Mouse (Mus musculus): Measurements from ENCODE around the gene Map4k4. TPM values are rescaled to one million over a fixed set of nuclear protein-coding genes. Genes with fewer than 3 reads are reported as not detected.

Gene Map4k4
- total and polyA plus RNA-seq, 2 experiments from 2014 or later, result 34.1 to 189 TPM

DNA sequence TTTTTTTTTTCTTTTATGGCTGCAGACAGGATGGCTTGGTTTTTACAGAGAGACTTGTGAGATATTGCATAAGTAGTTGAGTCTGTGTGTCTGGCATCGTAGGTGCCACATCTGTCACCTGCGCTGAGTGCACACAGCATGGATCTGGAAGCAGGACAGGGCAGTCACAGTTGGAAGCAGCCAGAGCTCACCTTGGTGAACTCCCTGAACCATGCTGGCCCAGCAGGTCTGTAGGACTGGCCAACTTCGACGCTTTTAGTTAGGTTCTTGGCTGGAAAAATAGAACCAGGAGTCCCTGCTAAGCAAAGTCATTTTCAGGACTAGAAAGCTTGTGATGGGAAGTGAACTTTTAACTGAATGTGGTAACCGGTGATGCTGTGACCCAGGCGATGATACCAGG is 46.5 kb downstream of the Map4k4 start:
- no peak for TF ChIP-seq CTCF (IDR thresholded peaks at IDR 0.05; ENCODE audit: low read depth)
- ATAC-seq (no peak), DNase-seq (ENCODE audit: low spot score) (no peak)
- 23% methylated on average over 6 of the region's 6 CpGs for WGBS
- no peaks in the 10 kb centered on the region for H3K27me3 ChIP-seq (ENCODE audit: insufficient read depth, low read length)
- H3K9me3 ChIP-seq (ENCODE audit: low read length), result no peaks in the 10 kb centered on the region
- no peak overlapping the region; the same call in 1 of the 2 replicates for H3K9ac ChIP-seq (replicated peaks; ENCODE audit: low read length)
- no peak overlapping the region for H3K4me3 ChIP-seq (ENCODE audit: low read length)
- H3K27ac ChIP-seq, result peak overlapping the region; percentile 86
- peaks cover 78% of the 10 kb centered on the region for H3K4me1 ChIP-seq (ENCODE audit: insufficient read depth, low read length)
- H3K36me3 ChIP-seq (ENCODE audit: insufficient read depth, low read length), result no peaks in the 10 kb centered on the region
- H3K4me2 ChIP-seq (ENCODE audit: low read depth, low read length), result peak overlapping the region; percentile 13; the same call in 1 of the 2 replicates

DNA sequence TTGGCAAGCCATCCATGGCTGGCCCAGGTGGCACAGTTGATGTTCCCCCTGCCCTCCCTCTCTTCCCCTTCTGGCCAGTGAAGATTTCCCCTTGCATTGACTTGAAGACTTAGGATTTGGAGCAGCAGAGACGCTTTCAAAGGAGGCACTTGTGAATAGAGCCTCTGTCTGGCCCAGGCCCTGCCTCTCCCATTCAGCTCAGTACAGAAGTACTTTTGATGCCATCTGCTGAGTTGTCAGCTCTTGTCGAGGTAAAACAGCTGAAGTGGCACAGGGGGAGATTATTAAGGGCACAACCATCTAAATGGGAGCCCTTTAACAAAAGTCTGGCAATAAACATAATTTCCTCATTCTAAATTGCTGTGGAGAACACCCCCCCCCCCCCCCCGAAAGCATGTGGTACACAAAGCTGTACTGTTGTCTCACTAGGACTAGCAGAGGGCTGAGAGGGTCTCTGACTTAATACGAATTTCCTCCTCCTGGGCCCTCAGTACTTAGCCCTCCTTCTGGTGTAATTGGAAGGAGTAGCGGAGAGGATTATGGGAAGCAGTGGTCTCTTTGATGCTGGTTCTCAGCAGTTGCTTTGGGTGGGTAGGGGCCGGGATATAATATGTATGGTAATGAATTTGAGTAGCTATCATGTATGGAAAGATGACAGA is 47.1 kb downstream of the Map4k4 start:
- Histone ChIP-seq H3K9me3 (ENCODE audit: low read length) (no peaks in the 10 kb centered on the region), H3K4me2 (ENCODE audit: low read depth, low read length) (peak overlapping the region; percentile 13), H3K27me3 (ENCODE audit: insufficient read depth, low read length) (no peaks in the 10 kb centered on the region), H3K9ac (replicated peaks; ENCODE audit: low read length) (no peak overlapping the region; the same call in 1 of the 2 replicates), H3K36me3 (ENCODE audit: insufficient read depth, low read length) (no peaks in the 10 kb centered on the region), H3K4me1 (ENCODE audit: insufficient read depth, low read length) (peaks cover 74% of the 10 kb centered on the region), H3K27ac (peak overlapping the region; percentile 86), H3K4me3 (ENCODE audit: low read length) (no peak overlapping the region)
- TF ChIP-seq CTCF (IDR thresholded peaks at IDR 0.05; ENCODE audit: low read depth), result no peak
- ATAC-seq (peak; percentile 94), DNase-seq (ENCODE audit: low spot score) (peak; percentile 80)
- WGBS, result 21% methylated on average over 6 of the region's 6 CpGs

DNA sequence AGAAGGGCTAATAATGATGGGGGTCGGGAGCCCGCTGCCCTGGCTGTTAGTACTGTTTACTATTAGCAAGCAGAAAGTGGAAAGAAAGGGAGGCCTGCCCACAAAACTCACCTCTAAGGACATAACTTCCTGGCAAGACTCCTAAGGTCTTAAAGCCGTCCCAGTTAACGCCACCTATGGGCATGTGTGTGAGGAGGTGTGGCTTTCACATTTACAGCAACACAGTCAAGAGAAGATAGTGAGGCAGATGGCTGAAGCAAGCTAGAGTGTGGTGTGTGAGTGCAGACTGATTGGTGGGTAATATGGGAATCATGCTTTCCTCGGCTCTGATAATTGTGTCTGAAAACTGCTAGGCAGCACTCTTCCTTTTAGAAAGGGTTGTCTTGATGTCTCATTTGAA is 48.5 kb downstream of the Map4k4 start:
- ATAC-seq, result no peak
- peak overlapping the region; percentile 86 for H3K27ac ChIP-seq
- no peak for DNase-seq (ENCODE audit: low spot score)

DNA sequence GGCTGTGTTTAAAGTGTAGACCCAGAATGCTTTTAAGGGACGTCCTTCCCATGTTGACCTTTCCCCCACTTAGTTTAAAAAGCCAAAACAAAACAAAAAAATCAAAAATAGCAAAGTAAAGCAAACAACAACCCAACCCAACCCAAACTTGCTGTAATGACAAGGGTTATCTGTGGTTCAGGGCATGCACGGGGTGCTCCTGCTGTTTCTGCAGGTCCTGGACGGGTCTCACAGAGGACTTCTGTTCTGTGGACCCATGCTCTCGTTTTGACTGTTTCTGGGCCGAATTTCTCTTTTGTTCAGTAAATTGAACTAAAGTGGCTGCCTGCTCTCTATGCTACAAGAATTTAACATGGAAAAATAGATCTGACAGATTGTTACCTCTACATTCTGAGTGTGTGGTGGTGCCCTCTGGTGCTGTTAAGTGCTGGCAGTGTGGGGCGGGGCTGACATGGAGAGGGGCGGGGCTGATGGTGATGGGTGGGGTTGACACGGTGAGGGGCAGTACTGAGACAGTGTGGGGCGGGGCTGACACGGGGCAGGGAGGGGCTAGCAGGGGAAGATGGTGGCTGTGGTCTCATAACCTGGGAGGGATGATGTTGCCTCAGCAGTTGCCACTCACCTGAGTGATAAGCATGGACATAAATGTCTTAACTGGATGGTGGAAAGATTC is 49.2 kb downstream of the Map4k4 start:
- no peak overlapping the region for H3K9ac ChIP-seq (replicated peaks; ENCODE audit: low read length)
- H3K4me1 ChIP-seq (ENCODE audit: insufficient read depth, low read length), result peaks cover 61% of the 10 kb centered on the region
- H3K27ac ChIP-seq, result peak overlapping the region; percentile 86; the same call in 1 of the 2 replicates
- no peaks in the 10 kb centered on the region for H3K36me3 ChIP-seq (ENCODE audit: insufficient read depth, low read length)
- WGBS, result 41% methylated on average over 10 of the region's 10 CpGs
- no peak overlapping the region for H3K4me3 ChIP-seq (ENCODE audit: low read length)
- H3K9me3 ChIP-seq (ENCODE audit: low read length), result no peaks in the 10 kb centered on the region
- ATAC-seq (no peak), DNase-seq (ENCODE audit: low spot score) (no peak)
- no peaks in the 10 kb centered on the region for H3K27me3 ChIP-seq (ENCODE audit: insufficient read depth, low read length)
- TF ChIP-seq CTCF (IDR thresholded peaks at IDR 0.05; ENCODE audit: low read depth), result no peak; the same call in 1 of the 2 replicates
- H3K4me2 ChIP-seq (ENCODE audit: low read depth, low read length), result no peak overlapping the region

More for the DNA sequence above, 48.5 kb downstream of the Map4k4 start:
- Histone ChIP-seq H3K27me3 (ENCODE audit: insufficient read depth, low read length) (no peaks in the 10 kb centered on the region), H3K9ac (replicated peaks; ENCODE audit: low read length) (no peak overlapping the region), H3K4me1 (ENCODE audit: insufficient read depth, low read length) (peaks cover 68% of the 10 kb centered on the region), H3K4me3 (ENCODE audit: low read length) (no peak overlapping the region), H3K9me3 (ENCODE audit: low read length) (no peaks in the 10 kb centered on the region), H3K4me2 (ENCODE audit: low read depth, low read length) (no peak overlapping the region), H3K36me3 (ENCODE audit: insufficient read depth, low read length) (no peaks in the 10 kb centered on the region)
- peak; percentile 18 for TF ChIP-seq CTCF (IDR thresholded peaks at IDR 0.05; ENCODE audit: low read depth)
- WGBS, result 46% methylated on average over 5 of the region's 5 CpGs

DNA sequence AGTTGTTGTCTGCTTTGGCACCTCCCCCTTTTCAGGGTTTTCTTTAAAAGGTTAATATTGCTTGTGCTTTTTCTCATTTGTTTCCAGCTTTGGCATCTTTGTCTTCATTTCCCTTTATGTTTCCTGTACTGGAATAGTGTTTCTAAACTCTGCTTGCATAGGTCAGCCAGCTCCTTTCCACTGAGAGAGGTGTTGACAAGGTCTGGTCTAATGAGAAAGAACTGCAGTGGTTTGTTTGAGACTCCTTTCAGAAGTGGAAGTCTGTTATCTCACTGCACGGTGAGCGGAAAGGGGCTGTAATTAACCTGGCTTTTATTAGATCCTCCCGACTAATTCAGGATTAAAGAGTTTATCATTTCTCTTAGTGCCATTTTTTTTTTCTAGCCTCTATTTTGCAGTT is 49.9 kb downstream of the Map4k4 start:
- H3K4me1 ChIP-seq (ENCODE audit: insufficient read depth, low read length), result peaks cover 57% of the 10 kb centered on the region
- no peak for ATAC-seq

DNA sequence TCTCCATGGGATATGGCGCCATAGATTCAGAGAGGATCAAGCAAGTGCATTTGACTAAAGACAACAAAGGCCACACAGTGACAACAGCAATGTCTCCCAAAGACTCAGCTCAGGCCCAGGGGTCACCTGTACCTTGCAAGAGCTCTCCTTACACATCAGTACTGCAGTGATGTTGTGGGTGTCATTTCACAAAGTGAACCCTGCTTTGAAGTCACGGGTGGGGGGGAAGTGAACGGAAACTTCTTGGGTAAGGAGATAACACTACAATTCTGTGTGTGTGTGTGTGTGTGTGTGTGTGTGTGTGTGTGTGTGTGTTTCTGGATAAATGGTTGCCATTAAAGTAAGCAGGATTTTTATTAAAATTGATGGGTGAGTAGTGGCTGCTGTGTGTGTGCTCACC is 53.9 kb downstream of the Map4k4 start:
- Histone ChIP-seq H3K27me3 (ENCODE audit: insufficient read depth, low read length) (no peaks in the 10 kb centered on the region), H3K27ac (no peak overlapping the region), H3K4me3 (ENCODE audit: low read length) (no peak overlapping the region), H3K9ac (replicated peaks; ENCODE audit: low read length) (no peak overlapping the region), H3K9me3 (ENCODE audit: low read length) (no peaks in the 10 kb centered on the region), H3K4me2 (ENCODE audit: low read depth, low read length) (no peak overlapping the region), H3K36me3 (ENCODE audit: insufficient read depth, low read length) (no peaks in the 10 kb centered on the region), H3K4me1 (ENCODE audit: insufficient read depth, low read length) (peaks cover 37% of the 10 kb centered on the region)
- WGBS, result 90% methylated on average over 3 of the region's 3 CpGs
- ATAC-seq (no peak), DNase-seq (ENCODE audit: low spot score) (no peak)
- no peak for TF ChIP-seq CTCF (IDR thresholded peaks at IDR 0.05; ENCODE audit: low read depth)

More for the DNA sequence above, 49.9 kb downstream of the Map4k4 start:
- WGBS, result 68% methylated on average over 3 of the region's 3 CpGs
- 0 out of 2 replicates have a peak overlapping the region, but pooled peaks have one; percentile 1 for H3K27ac ChIP-seq
- no peaks in the 10 kb centered on the region for H3K27me3 ChIP-seq (ENCODE audit: insufficient read depth, low read length)
- no peak overlapping the region for H3K4me2 ChIP-seq (ENCODE audit: low read depth, low read length)
- DNase-seq (ENCODE audit: low spot score), result no peak
- H3K36me3 ChIP-seq (ENCODE audit: insufficient read depth, low read length), result no peaks in the 10 kb centered on the region
- no peak overlapping the region for H3K4me3 ChIP-seq (ENCODE audit: low read length)
- no peak for TF ChIP-seq CTCF (IDR thresholded peaks at IDR 0.05; ENCODE audit: low read depth)
- H3K9me3 ChIP-seq (ENCODE audit: low read length), result no peaks in the 10 kb centered on the region
- no peak overlapping the region for H3K9ac ChIP-seq (replicated peaks; ENCODE audit: low read length)

DNA sequence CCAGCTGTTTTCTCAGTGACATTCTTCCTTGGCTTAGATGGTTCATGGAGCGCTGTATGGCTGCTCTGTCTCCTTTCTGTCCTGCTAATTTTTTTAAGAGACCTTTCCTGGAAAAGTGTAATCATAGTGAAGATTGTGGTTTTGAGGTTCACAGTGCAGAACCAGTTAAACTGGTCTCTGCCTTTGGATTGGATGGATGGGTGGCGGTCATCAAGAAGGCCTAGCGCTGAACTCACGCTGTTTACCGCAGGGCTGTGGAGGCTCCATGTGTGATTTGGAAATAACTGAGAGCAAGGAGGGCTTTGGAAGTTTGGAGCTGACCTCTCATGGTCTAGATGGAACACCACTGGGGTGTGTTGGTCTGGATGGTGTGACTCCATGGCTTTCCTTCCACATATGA is 56.0 kb downstream of the Map4k4 start:
- no peaks in the 10 kb centered on the region for H3K9me3 ChIP-seq (ENCODE audit: low read length)
- no peak for TF ChIP-seq CTCF (IDR thresholded peaks at IDR 0.05; ENCODE audit: low read depth)
- peaks cover 34% of the 10 kb centered on the region for H3K4me1 ChIP-seq (ENCODE audit: insufficient read depth, low read length)
- H3K27ac ChIP-seq, result no peak overlapping the region
- H3K4me2 ChIP-seq (ENCODE audit: low read depth, low read length), result no peak overlapping the region
- H3K4me3 ChIP-seq (ENCODE audit: low read length), result no peak overlapping the region
- no peak for ATAC-seq
- no peak for DNase-seq (ENCODE audit: low spot score)
- H3K27me3 ChIP-seq (ENCODE audit: insufficient read depth, low read length), result no peaks in the 10 kb centered on the region
- 83% methylated on average over 5 of the region's 5 CpGs for WGBS
- no peak overlapping the region for H3K9ac ChIP-seq (replicated peaks; ENCODE audit: low read length)
- H3K36me3 ChIP-seq (ENCODE audit: insufficient read depth, low read length), result no peaks in the 10 kb centered on the region
